Mouse (Mus musculus): ENCODE measurements around the gene Arhgef7. TPM values are rescaled to one million over a fixed set of nuclear protein-coding genes. Genes with fewer than 3 reads are reported as not detected.

The Arhgef7 gene
- 14.8 and 27.4 TPM in 2 replicates for polyA plus RNA-seq (2012; rRNA removed)

DNA sequence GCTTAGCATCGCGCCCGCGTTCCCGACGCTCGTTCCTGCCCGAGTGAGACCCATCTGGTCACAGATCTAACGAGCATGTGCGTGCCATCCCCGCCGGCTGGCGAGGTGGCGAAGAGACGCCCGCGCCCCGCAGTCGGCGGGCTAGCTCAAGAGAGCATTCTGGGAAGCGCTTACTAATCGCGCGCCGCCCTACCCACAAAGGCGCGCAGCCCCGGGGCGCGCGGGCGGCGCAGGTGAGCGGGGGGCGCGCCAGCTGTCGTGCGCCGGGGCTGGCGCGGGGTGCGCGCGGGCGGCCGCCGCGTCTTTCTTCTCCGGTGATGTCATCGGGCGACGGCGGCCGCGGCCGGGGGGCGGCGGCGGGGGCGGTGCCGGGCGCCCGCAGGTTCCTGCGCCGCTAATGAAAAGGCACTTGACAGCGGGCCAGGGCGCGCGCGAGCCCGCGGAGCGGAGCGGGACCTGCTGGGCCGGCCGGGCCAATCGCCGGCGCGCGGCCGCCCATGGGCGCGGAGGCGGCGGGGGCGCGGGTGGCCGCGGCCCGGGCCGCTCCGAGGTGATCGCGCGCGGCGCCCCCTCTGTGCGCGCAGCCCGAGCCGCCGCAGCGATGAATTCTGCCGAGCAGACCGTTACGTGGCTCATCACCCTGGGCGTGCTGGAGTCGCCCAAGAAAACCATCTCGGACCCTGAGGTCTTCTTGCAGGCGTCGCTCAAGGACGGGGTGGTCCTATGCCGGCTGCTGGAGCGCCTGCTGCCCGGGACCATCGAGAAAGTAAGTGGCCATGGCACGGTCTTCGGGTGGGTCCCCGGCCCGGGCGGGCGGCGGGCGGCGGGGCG is at the start of gene Arhgef7:
Gene Arhgef7, plus strand, starts transcription at position 71 of the 831 bp plus-strand sequence.
- Histone ChIP-seq H3K27ac (ENCODE audit: insufficient read depth, low read depth, low read length) (no peak within 1 kb of the TSS), H3K27me3 (ENCODE audit: control insufficient read depth, insufficient read depth, low read length) (peaks cover 48% of the 10 kb centered on the region), H3K36me3 (ENCODE audit: control insufficient read depth, insufficient read depth, low read length) (no peaks in the 10 kb centered on the region), H3K4me3 (ENCODE audit: low read depth, low read length) (peak within 1 kb of the TSS; percentile 58), H3K4me1 (ENCODE audit: control insufficient read depth, insufficient read depth, insufficient read length, low read length) (peaks cover 5% of the 10 kb centered on the region)
- under 1% methylated on average over 118 of the region's 127 CpGs for WGBS
- TF ChIP-seq CTCF (IDR thresholded peaks at IDR 0.05; ENCODE audit: extremely low read depth, insufficient read length, insufficient replicate concordance, low read depth, low read length) (no peak), POLR2A (IDR thresholded peaks at IDR 0.05; ENCODE audit: low read depth, low read length) (no peak)

DNA sequence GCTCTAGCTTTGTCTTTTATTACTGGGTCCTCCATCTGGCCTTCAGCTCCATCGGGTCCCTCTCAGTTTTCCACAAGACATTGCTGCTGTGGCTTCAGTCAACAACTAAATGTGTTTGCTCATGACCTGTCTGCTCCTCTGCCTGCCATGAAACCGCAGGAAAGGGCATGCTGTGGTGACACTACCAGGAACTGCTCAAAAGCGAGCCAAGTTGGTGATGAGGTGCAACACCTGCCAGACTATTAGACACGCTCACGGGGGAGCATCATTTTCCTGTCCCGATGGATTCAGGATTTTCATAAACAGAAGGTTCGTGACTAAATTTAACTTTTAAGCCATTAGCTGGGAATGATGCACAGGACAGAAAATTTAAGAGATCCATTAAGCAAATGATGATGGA is 43.0 kb upstream of the Arhgef7 start:
- TF ChIP-seq POLR2A (IDR thresholded peaks at IDR 0.05; ENCODE audit: low read depth, low read length) (no peak), CTCF (IDR thresholded peaks at IDR 0.05; ENCODE audit: extremely low read depth, insufficient read length, insufficient replicate concordance, low read depth, low read length) (no peak)
- Histone ChIP-seq H3K4me3 (ENCODE audit: low read depth, low read length) (no peak overlapping the region), H3K27ac (ENCODE audit: insufficient read depth, low read depth, low read length) (no peak overlapping the region), H3K4me1 (ENCODE audit: control insufficient read depth, insufficient read depth, insufficient read length, low read length) (no peaks in the 10 kb centered on the region), H3K27me3 (ENCODE audit: control insufficient read depth, insufficient read depth, low read length) (no peaks in the 10 kb centered on the region), H3K36me3 (ENCODE audit: control insufficient read depth, insufficient read depth, low read length) (no peaks in the 10 kb centered on the region)
- WGBS = 78% methylated on average over 7 of the region's 7 CpGs

DNA sequence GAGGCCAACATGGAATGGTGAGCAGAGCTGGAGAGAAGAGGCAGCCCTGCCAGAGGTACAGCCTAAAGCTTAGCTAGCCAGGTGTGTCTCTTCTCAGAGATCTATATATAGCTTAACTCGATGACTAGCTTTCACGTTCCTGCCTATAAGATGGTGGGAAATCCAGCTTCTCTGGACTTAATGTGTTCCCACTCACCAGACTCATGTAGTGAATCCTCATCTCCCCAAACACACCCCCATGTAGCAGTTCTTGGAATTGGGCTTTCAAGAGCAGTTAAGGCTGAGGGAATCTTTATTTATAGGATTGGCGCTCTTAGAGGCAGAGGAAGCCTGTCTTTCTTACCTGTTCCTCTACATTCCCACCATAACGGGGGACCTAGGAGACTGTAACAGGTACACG is 40.3 kb upstream of the Arhgef7 start:
- Histone ChIP-seq H3K4me1 (ENCODE audit: control insufficient read depth, insufficient read depth, insufficient read length, low read length) (no peaks in the 10 kb centered on the region), H3K36me3 (ENCODE audit: control insufficient read depth, insufficient read depth, low read length) (no peaks in the 10 kb centered on the region), H3K27me3 (ENCODE audit: control insufficient read depth, insufficient read depth, low read length) (no peaks in the 10 kb centered on the region), H3K27ac (ENCODE audit: insufficient read depth, low read depth, low read length) (no peak overlapping the region), H3K4me3 (ENCODE audit: low read depth, low read length) (no peak overlapping the region)
- 87% methylated on average over 5 of the region's 5 CpGs for WGBS
- TF ChIP-seq CTCF (IDR thresholded peaks at IDR 0.05; ENCODE audit: extremely low read depth, insufficient read length, insufficient replicate concordance, low read depth, low read length) = no peak
- TF ChIP-seq POLR2A (IDR thresholded peaks at IDR 0.05; ENCODE audit: low read depth, low read length) = no peak

DNA sequence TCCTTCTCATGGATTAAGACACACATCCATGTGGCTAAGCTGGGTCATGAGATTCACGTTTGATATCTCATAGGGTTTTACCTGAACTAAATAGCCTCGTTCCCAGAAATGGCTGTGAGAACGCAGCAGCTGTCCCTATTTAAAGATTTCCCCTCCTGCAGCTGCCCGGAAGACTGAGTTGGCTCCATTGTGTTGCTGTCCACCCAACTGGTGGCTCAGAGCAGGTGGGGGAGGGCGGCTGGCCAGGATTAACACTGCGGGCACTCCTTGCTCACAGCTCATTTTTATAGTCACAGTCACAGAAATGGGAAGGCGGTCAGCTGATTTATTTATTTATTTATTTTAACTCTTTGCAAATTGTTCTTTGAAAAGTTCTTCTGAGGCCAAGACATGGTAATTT is 37.6 kb upstream of the Arhgef7 start:
- Histone ChIP-seq H3K27me3 (ENCODE audit: control insufficient read depth, insufficient read depth, low read length) (no peaks in the 10 kb centered on the region), H3K36me3 (ENCODE audit: control insufficient read depth, insufficient read depth, low read length) (no peaks in the 10 kb centered on the region), H3K4me3 (ENCODE audit: low read depth, low read length) (no peak overlapping the region), H3K27ac (ENCODE audit: insufficient read depth, low read depth, low read length) (no peak overlapping the region), H3K4me1 (ENCODE audit: control insufficient read depth, insufficient read depth, insufficient read length, low read length) (no peaks in the 10 kb centered on the region)
- WGBS = 71% methylated on average over 7 of the region's 7 CpGs
- TF ChIP-seq POLR2A (IDR thresholded peaks at IDR 0.05; ENCODE audit: low read depth, low read length) (no peak), CTCF (IDR thresholded peaks at IDR 0.05; ENCODE audit: extremely low read depth, insufficient read length, insufficient replicate concordance, low read depth, low read length) (no peak)

DNA sequence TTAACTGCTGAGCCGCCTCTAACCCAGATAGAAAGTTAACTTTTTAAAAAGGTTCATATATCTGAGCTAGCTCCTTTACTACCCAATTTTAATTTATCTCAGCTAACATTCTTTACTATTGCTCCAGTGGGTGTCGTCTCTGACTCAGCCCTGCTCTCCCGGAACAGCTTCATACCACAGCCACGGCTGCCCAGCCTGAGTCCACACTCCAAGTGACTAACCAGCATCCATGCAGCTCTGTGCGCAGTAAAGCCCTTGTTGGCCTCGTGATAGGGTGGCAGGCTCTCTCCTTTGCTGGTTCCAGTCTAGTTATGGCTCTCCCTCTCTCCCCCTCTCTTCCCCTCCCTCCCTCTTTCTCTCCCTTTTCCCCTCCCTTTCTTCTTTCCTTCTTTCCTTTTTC is 36.2 kb upstream of the Arhgef7 start:
- Histone ChIP-seq H3K4me1 (ENCODE audit: control insufficient read depth, insufficient read depth, insufficient read length, low read length) (no peaks in the 10 kb centered on the region), H3K4me3 (ENCODE audit: low read depth, low read length) (no peak overlapping the region), H3K36me3 (ENCODE audit: control insufficient read depth, insufficient read depth, low read length) (no peaks in the 10 kb centered on the region), H3K27me3 (ENCODE audit: control insufficient read depth, insufficient read depth, low read length) (no peaks in the 10 kb centered on the region), H3K27ac (ENCODE audit: insufficient read depth, low read depth, low read length) (no peak overlapping the region)
- WGBS = 81% methylated on average over 6 of the region's 6 CpGs
- TF ChIP-seq POLR2A (IDR thresholded peaks at IDR 0.05; ENCODE audit: low read depth, low read length) (no peak), CTCF (IDR thresholded peaks at IDR 0.05; ENCODE audit: extremely low read depth, insufficient read length, insufficient replicate concordance, low read depth, low read length) (no peak)

DNA sequence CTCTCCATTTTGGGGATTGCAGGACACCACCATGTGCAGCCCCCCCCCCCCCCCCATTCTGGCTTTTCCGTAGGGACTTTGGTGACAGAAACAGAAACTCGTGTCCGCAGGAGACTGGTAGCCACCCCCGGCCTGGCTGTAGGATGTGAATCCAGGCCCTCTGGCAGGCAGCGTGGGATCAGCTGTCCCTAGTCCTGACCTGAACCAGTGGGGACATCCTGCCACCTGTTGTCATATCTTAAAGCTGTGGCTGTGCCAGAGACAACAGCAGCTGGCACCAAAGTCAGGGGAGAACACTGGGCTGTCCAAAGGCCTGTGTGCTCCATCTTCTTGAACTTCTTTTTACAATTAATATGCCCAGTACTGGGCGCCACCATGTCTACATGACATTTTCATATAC is 35.8 kb upstream of the Arhgef7 start:
- TF ChIP-seq CTCF (IDR thresholded peaks at IDR 0.05; ENCODE audit: extremely low read depth, insufficient read length, insufficient replicate concordance, low read depth, low read length) (no peak), POLR2A (IDR thresholded peaks at IDR 0.05; ENCODE audit: low read depth, low read length) (no peak)
- Histone ChIP-seq H3K4me1 (ENCODE audit: control insufficient read depth, insufficient read depth, insufficient read length, low read length) (no peaks in the 10 kb centered on the region), H3K4me3 (ENCODE audit: low read depth, low read length) (no peak overlapping the region), H3K27ac (ENCODE audit: insufficient read depth, low read depth, low read length) (no peak overlapping the region), H3K27me3 (ENCODE audit: control insufficient read depth, insufficient read depth, low read length) (no peaks in the 10 kb centered on the region), H3K36me3 (ENCODE audit: control insufficient read depth, insufficient read depth, low read length) (no peaks in the 10 kb centered on the region)
- WGBS = 87% methylated on average over 6 of the region's 6 CpGs

DNA sequence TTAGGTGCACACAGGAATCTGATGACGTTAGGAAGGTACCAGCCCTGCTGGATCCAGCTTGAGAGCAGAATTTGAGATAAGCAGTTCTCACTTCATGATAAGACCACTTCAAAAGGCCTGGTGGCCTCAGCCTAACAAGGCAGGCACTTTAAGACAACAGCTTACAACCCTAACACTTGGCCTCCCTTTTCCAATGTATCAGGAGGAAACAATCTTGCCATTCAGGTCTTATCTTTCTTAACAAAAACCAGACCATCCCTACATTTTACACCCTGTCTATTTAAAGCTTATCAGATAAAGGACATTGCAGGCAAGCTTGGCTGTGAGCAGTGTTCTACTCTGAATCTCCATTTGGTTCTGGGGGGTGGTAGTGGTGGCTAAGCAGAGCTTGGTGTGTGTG is 35.1 kb upstream of the Arhgef7 start:
- H3K27me3 ChIP-seq (ENCODE audit: control insufficient read depth, insufficient read depth, low read length) = no peaks in the 10 kb centered on the region
- H3K36me3 ChIP-seq (ENCODE audit: control insufficient read depth, insufficient read depth, low read length) = no peaks in the 10 kb centered on the region
- no peaks in the 10 kb centered on the region for H3K4me1 ChIP-seq (ENCODE audit: control insufficient read depth, insufficient read depth, insufficient read length, low read length)
- WGBS = 17% methylated on average over 1 of the region's 1 CpGs
- H3K4me3 ChIP-seq (ENCODE audit: low read depth, low read length) = no peak overlapping the region
- H3K27ac ChIP-seq (ENCODE audit: insufficient read depth, low read depth, low read length) = no peak overlapping the region
- TF ChIP-seq CTCF (IDR thresholded peaks at IDR 0.05; ENCODE audit: extremely low read depth, insufficient read length, insufficient replicate concordance, low read depth, low read length) (no peak), POLR2A (IDR thresholded peaks at IDR 0.05; ENCODE audit: low read depth, low read length) (no peak)

Measured in small intestine, adult 2 months (tissue).